Mouse (Mus musculus) olfactory bulb, adult 2 months (tissue): Measurements from ENCODE around the gene Ppm1e.

Source experiments
- CTCF ChIP-seq: fragments of 200-500 bp; IDR thresholded peaks from 2 replicates; pipeline ENCODE4 v1.5.1; 2012; ENCODE audit warnings: low read depth, mild to moderate bottlenecking, low read length, moderate library complexity; ENCODE audit not compliant: insufficient read depth
- POLR2A ChIP-seq: fragments of 200-500 bp; IDR thresholded peaks from 2 replicates; pipeline ENCODE4 v1.6.1; 2012; ENCODE audit warnings: mild to moderate bottlenecking, low read depth, low read length, moderate library complexity; ENCODE audit not compliant: insufficient read depth

DNA sequence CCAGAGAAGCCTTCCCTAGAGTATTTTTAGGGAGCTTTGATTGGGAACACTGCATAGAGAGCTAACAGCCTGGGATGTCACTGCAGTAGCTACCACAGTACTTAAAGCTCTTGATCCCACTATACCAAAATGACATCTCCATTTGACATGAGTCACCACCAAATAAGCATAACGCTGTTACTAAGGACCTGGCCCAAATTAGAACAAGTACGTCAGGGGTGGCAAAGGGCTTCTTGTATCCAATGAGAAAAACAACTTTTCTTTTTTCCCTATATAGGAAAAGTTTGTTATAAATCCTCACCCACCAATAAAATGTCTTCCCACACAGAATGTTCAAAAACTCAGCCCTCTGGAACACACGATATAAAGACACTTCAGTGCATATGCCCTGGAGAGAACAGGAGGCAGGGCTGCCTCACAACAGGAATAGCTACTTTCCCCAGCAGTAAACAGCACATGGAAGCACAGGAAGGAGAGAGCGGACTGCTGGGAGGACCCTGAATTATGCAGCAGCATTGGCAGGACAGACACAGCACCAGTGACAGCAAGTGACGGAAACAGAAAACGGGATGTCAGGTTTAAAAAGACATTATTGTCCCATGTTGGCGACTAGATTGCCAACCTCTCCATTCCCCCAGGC is 119.8 kb downstream of the Ppm1e start:
- no peak for TF ChIP-seq CTCF
- TF ChIP-seq POLR2A = no peak
